In the genomic region with DNA sequence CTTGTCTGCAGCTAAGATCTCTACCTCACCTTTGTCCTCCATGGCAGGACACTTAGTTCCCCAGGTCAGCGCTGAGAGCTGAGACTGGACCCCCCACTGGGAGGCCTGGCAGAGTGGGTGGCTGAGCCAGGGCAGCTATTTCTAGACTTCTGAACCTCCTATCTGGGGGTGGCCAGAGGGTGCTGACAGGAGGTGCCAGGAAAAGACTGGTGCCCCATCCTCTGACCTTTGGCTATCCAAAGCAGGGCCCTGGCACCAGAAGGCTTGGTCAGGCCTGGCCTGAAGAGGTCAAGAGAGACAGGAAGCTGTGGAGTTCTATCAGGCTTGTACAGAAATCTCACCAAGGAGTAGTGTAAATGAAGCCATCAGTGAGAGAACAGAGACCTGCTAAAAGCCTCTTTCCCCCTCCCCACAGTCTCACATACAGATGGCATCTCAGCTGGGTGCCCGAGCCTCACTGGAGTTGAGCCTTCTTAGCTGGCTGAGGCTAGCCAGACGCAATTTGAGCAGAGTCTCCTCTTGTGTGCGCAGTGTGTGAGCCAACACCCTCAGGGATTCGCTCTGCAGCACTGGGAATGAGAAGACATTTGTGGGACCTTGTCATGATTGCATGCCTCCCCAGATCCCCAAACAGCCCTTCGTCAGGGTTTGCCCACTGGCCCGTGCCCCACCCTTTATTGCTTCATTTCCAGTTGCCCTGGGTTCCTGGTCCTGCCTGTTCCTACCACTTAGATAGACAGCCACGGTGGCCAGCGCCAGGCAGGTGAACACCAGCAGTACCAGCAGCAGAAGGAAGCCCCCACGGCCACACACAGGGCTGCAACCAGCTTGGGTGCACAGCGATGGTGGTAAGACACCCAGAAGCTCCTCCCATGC, we compare ENCODE assay signal across 9 mouse cellular contexts. TPM values are rescaled to one million over a fixed set of nuclear protein-coding genes. Genes with fewer than 3 reads are reported as not detected.
DNase-seq lines count a peak whose midpoint lies in the region; ATAC-seq and TF ChIP-seq lines count a peak whose summit lies in the region.
"Had no signal": no experiment of that assay in that cellular context is flagged by ENCODE, and none has a peak within 500 bp of the region (broad histone marks: within the 10 kb centered on the region; RNA-seq: fewer than 3 reads in every experiment).

No protein-coding gene starts in this region.

- ATAC-seq in midbrain, postnatal 0 days (ENCODE audit: low FRiP score), result no peak
- ATAC-seq in midbrain, embryonic 13.5 days, result no peak

- no peak overlapping the region for H3K4me3 ChIP-seq in midbrain, postnatal 0 days (ENCODE audit: low read depth, low read length)
- H3K4me3 ChIP-seq in midbrain, embryonic 13.5 days (replicated peaks), result no peak overlapping the region

- peak; percentile 83 for DNase-seq in gastrocnemius, adult 18-20 months (ENCODE audit: low spot score)
- no peak for DNase-seq in gastrocnemius, postnatal 10 days
- peak; percentile 64 for DNase-seq in midbrain, postnatal 0 days (ENCODE audit: low spot score)
- peak; percentile 67 for DNase-seq in gastrocnemius, postnatal 14 days
- peak; percentile 86 to 91 for DNase-seq in kidney, postnatal 36 days
- no peak for DNase-seq in layer of hippocampus, postnatal 25 days (ENCODE audit: extremely low spot score in 1 of 2, low spot score in 1 of 2)
- no peak for DNase-seq in right cerebral cortex, adult 18-20 months
- DNase-seq: lung, postnatal 14 days had no signal

- peaks cover 7% of the 10 kb centered on the region; the same call in 1 of the 2 replicates for H3K4me1 ChIP-seq in midbrain, postnatal 0 days (ENCODE audit: insufficient read depth, low read length)
- peaks cover 10% of the 10 kb centered on the region for H3K4me1 ChIP-seq in midbrain, embryonic 13.5 days (replicated peaks)

- 71% methylated on average over 11 of the region's 11 CpGs for WGBS in midbrain, postnatal 0 days
- whole genome bisulfite sequencing in midbrain, embryonic 13.5 days, result 85% methylated on average over 11 of the region's 11 CpGs

- H3K27me3 ChIP-seq in midbrain, postnatal 0 days (ENCODE audit: insufficient read depth, low read length), result no peaks in the 10 kb centered on the region
- no peaks in the 10 kb centered on the region for H3K27me3 ChIP-seq in midbrain, embryonic 13.5 days

- no peaks in the 10 kb centered on the region for H3K9me3 ChIP-seq in midbrain, postnatal 0 days (ENCODE audit: low read length)
- H3K9me3 ChIP-seq in midbrain, embryonic 13.5 days, result no peaks in the 10 kb centered on the region

- no peak overlapping the region for H3K4me2 ChIP-seq in midbrain, postnatal 0 days (ENCODE audit: low read depth, low read length, poor library complexity, severe bottlenecking)
- H3K4me2 ChIP-seq in midbrain, embryonic 13.5 days (replicated peaks), result no peak overlapping the region

- intact Hi-C loops in gastrocnemius, postnatal 14 days (cut with DNase I; ENCODE audit: low total_unique reads), result no loop called here

- H3K27ac ChIP-seq in midbrain, postnatal 0 days (ENCODE audit: low read depth, low read length), result no peak overlapping the region
- no peak overlapping the region for H3K27ac ChIP-seq in midbrain, embryonic 13.5 days

- no peak for TF ChIP-seq CTCF in midbrain, postnatal 0 days (IDR thresholded peaks at IDR 0.05)

- H3K36me3 ChIP-seq in midbrain, postnatal 0 days (ENCODE audit: insufficient read depth, low read length), result peaks cover 33% of the 10 kb centered on the region
- H3K36me3 ChIP-seq in midbrain, embryonic 13.5 days, result peaks cover 43% of the 10 kb centered on the region

- H3K9ac ChIP-seq in midbrain, postnatal 0 days (replicated peaks; ENCODE audit: low read length, poor library complexity, severe bottlenecking), result no peak overlapping the region
- H3K9ac ChIP-seq in midbrain, embryonic 13.5 days (replicated peaks), result no peak overlapping the region

RNA-seq across cellular contexts. Expression of a gene that starts 5.9 kb away (rescaled TPM):
- 10 to 100 TPM; 44.6 to 49.7 TPM for total RNA-seq in gastrocnemius, adult 18-20 months (2021)
- total RNA-seq in gastrocnemius, postnatal 10 days (2021), result 10 to 100 TPM; 34.6 to 40.4 TPM
- 8.4 and 8.9 TPM in 2 replicates for total RNA-seq in midbrain, postnatal 0 days (2014; rRNA removed)
- polyA plus RNA-seq in midbrain, postnatal 0 days (2015; fragmentation: Nextera tagmentation; extraction: Ambion mirVana), result 6.5 and 7.5 TPM in 2 replicates
- 13.5 and 14.7 TPM in 2 replicates for polyA plus RNA-seq in midbrain, embryonic 13.5 days (2015; fragmentation: Nextera tagmentation; extraction: Ambion mirVana)
- 10 to 100 TPM; 33.5 to 42.7 TPM for total RNA-seq in gastrocnemius, postnatal 14 days (2021)
- 10 to 100 TPM; 11.8 to 16.8 TPM for total RNA-seq in layer of hippocampus, postnatal 25 days (2021)

RNA-seq across cellular contexts. Expression of a gene that starts 12.7 kb away (rescaled TPM):
- under 1 TPM; 0.19 to 0.23 TPM for total RNA-seq in gastrocnemius, adult 18-20 months (2021)
- total RNA-seq in gastrocnemius, postnatal 10 days (2021), result 1 to 10 TPM in 1 of 2 experiments, under 1 TPM in 1; 0.28 to 1.1 TPM
- 1.1 and 4.3 TPM in 2 replicates for total RNA-seq in midbrain, postnatal 0 days (2014; rRNA removed)
- polyA plus RNA-seq in midbrain, postnatal 0 days (2015; fragmentation: Nextera tagmentation; extraction: Ambion mirVana), result 1.8 and 2.2 TPM in 2 replicates
- 1.1 and 1.8 TPM in 2 replicates for polyA plus RNA-seq in midbrain, embryonic 13.5 days (2015; fragmentation: Nextera tagmentation; extraction: Ambion mirVana)
- total RNA-seq in gastrocnemius, postnatal 14 days (2021), result under 1 TPM; 0.23 to 0.49 TPM
- total RNA-seq in layer of hippocampus, postnatal 25 days (2021), result 1 to 10 TPM; 1.4 to 1.9 TPM

RNA-seq across cellular contexts. Expression of a gene that starts 14.7 kb away (rescaled TPM):
- 10 to 100 TPM; 14.0 to 15.3 TPM for total RNA-seq in gastrocnemius, adult 18-20 months (2021)
- total RNA-seq in gastrocnemius, postnatal 10 days (2021), result 10 to 100 TPM; 12.1 to 15.7 TPM
- 22.7 and 35.4 TPM in 2 replicates for total RNA-seq in midbrain, postnatal 0 days (2014; rRNA removed)
- polyA plus RNA-seq in midbrain, postnatal 0 days (2015; fragmentation: Nextera tagmentation; extraction: Ambion mirVana), result 20.4 and 24.4 TPM in 2 replicates
- 16.5 and 19.1 TPM in 2 replicates for polyA plus RNA-seq in midbrain, embryonic 13.5 days (2015; fragmentation: Nextera tagmentation; extraction: Ambion mirVana)
- 10 to 100 TPM; 12.0 TPM for total RNA-seq in gastrocnemius, postnatal 14 days (2021)
- 10 to 100 TPM; 11.3 to 13.3 TPM for total RNA-seq in layer of hippocampus, postnatal 25 days (2021)

RNA-seq across cellular contexts. Expression of a gene that starts 15.7 kb away (rescaled TPM):
- total RNA-seq in gastrocnemius, adult 18-20 months (2021), result 10 to 100 TPM; 11.0 to 11.4 TPM
- 10 to 100 TPM; 41.8 to 51.3 TPM for total RNA-seq in gastrocnemius, postnatal 10 days (2021)
- total RNA-seq in midbrain, postnatal 0 days (2014; rRNA removed), result 5.7 and 16.7 TPM in 2 replicates
- polyA plus RNA-seq in midbrain, postnatal 0 days (2015; fragmentation: Nextera tagmentation; extraction: Ambion mirVana), result 4.0 and 5.1 TPM in 2 replicates
- polyA plus RNA-seq in midbrain, embryonic 13.5 days (2015; fragmentation: Nextera tagmentation; extraction: Ambion mirVana), result 2.3 and 2.7 TPM in 2 replicates
- 10 to 100 TPM; 27.6 to 35.2 TPM for total RNA-seq in gastrocnemius, postnatal 14 days (2021)
- total RNA-seq in layer of hippocampus, postnatal 25 days (2021), result 1 to 10 TPM; 2.2 to 2.7 TPM

RNA-seq across cellular contexts. Expression of a gene that starts 16.6 kb away (rescaled TPM):
- total RNA-seq in gastrocnemius, adult 18-20 months (2021), result 1 to 10 TPM; 1.4 to 1.5 TPM
- total RNA-seq in gastrocnemius, postnatal 10 days (2021), result 1 to 10 TPM; 2.5 to 5.0 TPM
- total RNA-seq in midbrain, postnatal 0 days (2014; rRNA removed), result 2.4 and 3.5 TPM in 2 replicates
- 2.5 and 2.9 TPM in 2 replicates for polyA plus RNA-seq in midbrain, postnatal 0 days (2015; fragmentation: Nextera tagmentation; extraction: Ambion mirVana)
- polyA plus RNA-seq in midbrain, embryonic 13.5 days (2015; fragmentation: Nextera tagmentation; extraction: Ambion mirVana), result 7.0 and 10.0 TPM in 2 replicates
- 1 to 10 TPM; 2.6 to 2.7 TPM for total RNA-seq in gastrocnemius, postnatal 14 days (2021)
- 1 to 10 TPM; 6.4 to 8.0 TPM for total RNA-seq in layer of hippocampus, postnatal 25 days (2021)

Comparison
In these comparisons a context has a peak if more than half of its experiments do, and no peak if none do; other contexts are left out.
1. DNase-seq: peak in gastrocnemius, adult 18-20 months (single experiment), midbrain, postnatal 0 days (single experiment), gastrocnemius, postnatal 14 days (single experiment) and kidney, postnatal 36 days (2 of 2); none in gastrocnemius, postnatal 10 days (single experiment), layer of hippocampus, postnatal 25 days (0 of 2) and right cerebral cortex, adult 18-20 months (single experiment).